Mouse (Mus musculus): ENCODE results near the gene Ripor2. TPM values are rescaled to one million over a fixed set of nuclear protein-coding genes. Genes with fewer than 3 reads are reported as not detected.

The Ripor2 gene
- polyA plus RNA-seq, 1 experiment from 2014 or later, result 0.72 TPM

- H3K4me3 ChIP-seq (ENCODE audit: low read depth, low read length), result no peak overlapping the region
- no peaks in the 10 kb centered on the region for H3K9me3 ChIP-seq (ENCODE audit: control insufficient read depth, low read length)
- DNase-seq (ENCODE audit: low spot score) (no peak), ATAC-seq (ENCODE audit: insufficient number of reproducible peaks, low FRiP score, low TSS enrichment, low read depth) (no peak)
- no peak overlapping the region for H3K27ac ChIP-seq (replicated peaks; ENCODE audit: low read depth, low read length)
- H3K36me3 ChIP-seq (ENCODE audit: control insufficient read depth, insufficient read depth, low read length), result no peaks in the 10 kb centered on the region
- H3K9ac ChIP-seq (ENCODE audit: low read length), result no peak overlapping the region
- 94% methylated on average over 12 of the region's 12 CpGs for WGBS
- no peaks in the 10 kb centered on the region for H3K27me3 ChIP-seq (ENCODE audit: control insufficient read depth, insufficient read depth, low read length)
- H3K4me2 ChIP-seq (ENCODE audit: low read depth, severe bottlenecking), result no peak overlapping the region
- no peaks in the 10 kb centered on the region for H3K4me1 ChIP-seq (ENCODE audit: control insufficient read depth, insufficient read depth, low read length)
Measured at GRCm38 (mm10) chr13:24587192-24587895, 5.4 kb downstream of the Ripor2 start.

- Histone ChIP-seq H3K9ac (ENCODE audit: low read length) (no peak overlapping the region), H3K9me3 (ENCODE audit: control insufficient read depth, low read length) (no peaks in the 10 kb centered on the region), H3K27ac (replicated peaks; ENCODE audit: low read depth, low read length) (no peak overlapping the region), H3K36me3 (ENCODE audit: control insufficient read depth, insufficient read depth, low read length) (no peaks in the 10 kb centered on the region), H3K4me1 (ENCODE audit: control insufficient read depth, insufficient read depth, low read length) (no peaks in the 10 kb centered on the region), H3K27me3 (ENCODE audit: control insufficient read depth, insufficient read depth, low read length) (no peaks in the 10 kb centered on the region), H3K4me2 (ENCODE audit: low read depth, severe bottlenecking) (no peak overlapping the region), H3K4me3 (ENCODE audit: low read depth, low read length) (no peak overlapping the region)
- 91% methylated on average over 3 of the region's 3 CpGs for WGBS
- no peak for ATAC-seq (ENCODE audit: insufficient number of reproducible peaks, low FRiP score, low TSS enrichment, low read depth)
- no peak for DNase-seq (ENCODE audit: low spot score)
Measured at GRCm38 (mm10) chr13:24588603-24589002, 6.6 kb downstream of the Ripor2 start.

GRCm38 (mm10) chr13:24591737-24592136 is 9.7 kb downstream of the Ripor2 start:
- Histone ChIP-seq H3K4me2 (ENCODE audit: low read depth, severe bottlenecking) (no peak overlapping the region), H3K27ac (replicated peaks; ENCODE audit: low read depth, low read length) (no peak overlapping the region), H3K9ac (ENCODE audit: low read length) (no peak overlapping the region), H3K36me3 (ENCODE audit: control insufficient read depth, insufficient read depth, low read length) (no peaks in the 10 kb centered on the region), H3K27me3 (ENCODE audit: control insufficient read depth, insufficient read depth, low read length) (no peaks in the 10 kb centered on the region), H3K9me3 (ENCODE audit: control insufficient read depth, low read length) (no peaks in the 10 kb centered on the region), H3K4me1 (ENCODE audit: control insufficient read depth, insufficient read depth, low read length) (no peaks in the 10 kb centered on the region), H3K4me3 (ENCODE audit: low read depth, low read length) (no peak overlapping the region)
- DNase-seq (ENCODE audit: low spot score) (no peak), ATAC-seq (ENCODE audit: insufficient number of reproducible peaks, low FRiP score, low TSS enrichment, low read depth) (no peak)
- whole genome bisulfite sequencing, result 90% methylated on average over 6 of the region's 6 CpGs

- no peaks in the 10 kb centered on the region for H3K27me3 ChIP-seq (ENCODE audit: control insufficient read depth, insufficient read depth, low read length)
- DNase-seq (ENCODE audit: low spot score) (no peak), ATAC-seq (ENCODE audit: insufficient number of reproducible peaks, low FRiP score, low TSS enrichment, low read depth) (no peak)
- 85% methylated on average over 3 of the region's 3 CpGs for WGBS
- no peaks in the 10 kb centered on the region for H3K4me1 ChIP-seq (ENCODE audit: control insufficient read depth, insufficient read depth, low read length)
- no peak overlapping the region for H3K9ac ChIP-seq (ENCODE audit: low read length)
- H3K4me3 ChIP-seq (ENCODE audit: low read depth, low read length), result no peak overlapping the region
- H3K36me3 ChIP-seq (ENCODE audit: control insufficient read depth, insufficient read depth, low read length), result no peaks in the 10 kb centered on the region
- no peak overlapping the region for H3K4me2 ChIP-seq (ENCODE audit: low read depth, severe bottlenecking)
- H3K9me3 ChIP-seq (ENCODE audit: control insufficient read depth, low read length), result no peaks in the 10 kb centered on the region
- no peak overlapping the region for H3K27ac ChIP-seq (replicated peaks; ENCODE audit: low read depth, low read length)
Measured at GRCm38 (mm10) chr13:24594303-24594702, 12.3 kb downstream of the Ripor2 start.

GRCm38 (mm10) chr13:24599631-24600041 is 17.6 kb downstream of the Ripor2 start:
- Histone ChIP-seq H3K9me3 (ENCODE audit: control insufficient read depth, low read length) (no peaks in the 10 kb centered on the region), H3K9ac (ENCODE audit: low read length) (no peak overlapping the region), H3K36me3 (ENCODE audit: control insufficient read depth, insufficient read depth, low read length) (no peaks in the 10 kb centered on the region), H3K4me3 (ENCODE audit: low read depth, low read length) (no peak overlapping the region), H3K27me3 (ENCODE audit: control insufficient read depth, insufficient read depth, low read length) (no peaks in the 10 kb centered on the region), H3K4me2 (ENCODE audit: low read depth, severe bottlenecking) (no peak overlapping the region), H3K27ac (replicated peaks; ENCODE audit: low read depth, low read length) (no peak overlapping the region), H3K4me1 (ENCODE audit: control insufficient read depth, insufficient read depth, low read length) (peaks cover 4% of the 10 kb centered on the region)
- ATAC-seq (ENCODE audit: insufficient number of reproducible peaks, low FRiP score, low TSS enrichment, low read depth) (no peak), DNase-seq (ENCODE audit: low spot score) (no peak)
- WGBS, result 83% methylated on average over 11 of the region's 11 CpGs

- no peak overlapping the region for H3K4me3 ChIP-seq (ENCODE audit: low read depth, low read length)
- H3K36me3 ChIP-seq (ENCODE audit: control insufficient read depth, insufficient read depth, low read length), result no peaks in the 10 kb centered on the region
- peaks cover 10% of the 10 kb centered on the region for H3K4me1 ChIP-seq (ENCODE audit: control insufficient read depth, insufficient read depth, low read length)
- no peaks in the 10 kb centered on the region for H3K9me3 ChIP-seq (ENCODE audit: control insufficient read depth, low read length)
- WGBS, result 19% methylated on average over 4 of the region's 4 CpGs
- H3K4me2 ChIP-seq (ENCODE audit: low read depth, severe bottlenecking), result no peak overlapping the region
- H3K27me3 ChIP-seq (ENCODE audit: control insufficient read depth, insufficient read depth, low read length), result no peaks in the 10 kb centered on the region
- H3K9ac ChIP-seq (ENCODE audit: low read length), result no peak overlapping the region
- H3K27ac ChIP-seq (replicated peaks; ENCODE audit: low read depth, low read length), result no peak overlapping the region
- DNase-seq (ENCODE audit: low spot score), result peak; percentile 28
- no peak for ATAC-seq (ENCODE audit: insufficient number of reproducible peaks, low FRiP score, low TSS enrichment, low read depth)
Measured at GRCm38 (mm10) chr13:24602978-24603377, 21.0 kb downstream of the Ripor2 start.

GRCm38 (mm10) chr13:24603591-24604009 is 21.6 kb downstream of the Ripor2 start:
- Histone ChIP-seq H3K36me3 (ENCODE audit: control insufficient read depth, insufficient read depth, low read length) (no peaks in the 10 kb centered on the region), H3K4me1 (ENCODE audit: control insufficient read depth, insufficient read depth, low read length) (peaks cover 10% of the 10 kb centered on the region), H3K27ac (replicated peaks; ENCODE audit: low read depth, low read length) (no peak overlapping the region), H3K9me3 (ENCODE audit: control insufficient read depth, low read length) (no peaks in the 10 kb centered on the region), H3K27me3 (ENCODE audit: control insufficient read depth, insufficient read depth, low read length) (no peaks in the 10 kb centered on the region), H3K4me2 (ENCODE audit: low read depth, severe bottlenecking) (no peak overlapping the region), H3K9ac (ENCODE audit: low read length) (no peak overlapping the region), H3K4me3 (ENCODE audit: low read depth, low read length) (no peak overlapping the region)
- ATAC-seq (ENCODE audit: insufficient number of reproducible peaks, low FRiP score, low TSS enrichment, low read depth) (no peak), DNase-seq (ENCODE audit: low spot score) (peak; percentile 33)
- 13% methylated on average over 11 of the region's 11 CpGs for WGBS

- no peak overlapping the region for H3K9ac ChIP-seq (ENCODE audit: low read length)
- H3K4me2 ChIP-seq (ENCODE audit: low read depth, severe bottlenecking), result no peak overlapping the region
- no peaks in the 10 kb centered on the region for H3K36me3 ChIP-seq (ENCODE audit: control insufficient read depth, insufficient read depth, low read length)
- WGBS, result 29% methylated on average over 3 of the region's 4 CpGs
- no peaks in the 10 kb centered on the region for H3K27me3 ChIP-seq (ENCODE audit: control insufficient read depth, insufficient read depth, low read length)
- no peak for ATAC-seq (ENCODE audit: insufficient number of reproducible peaks, low FRiP score, low TSS enrichment, low read depth)
- peaks cover 10% of the 10 kb centered on the region for H3K4me1 ChIP-seq (ENCODE audit: control insufficient read depth, insufficient read depth, low read length)
- DNase-seq (ENCODE audit: low spot score), result no peak
- H3K4me3 ChIP-seq (ENCODE audit: low read depth, low read length), result no peak overlapping the region
- no peak overlapping the region for H3K27ac ChIP-seq (replicated peaks; ENCODE audit: low read depth, low read length)
- no peaks in the 10 kb centered on the region for H3K9me3 ChIP-seq (ENCODE audit: control insufficient read depth, low read length)
Measured at GRCm38 (mm10) chr13:24604096-24604495, 22.1 kb downstream of the Ripor2 start.

All from limb, embryonic 11.5 days (tissue).